Mouse (Mus musculus) hindbrain, embryonic 11.5 days (tissue): ENCODE results near the gene Syt5. TPM values are rescaled to one million over a fixed set of nuclear protein-coding genes. Genes with fewer than 3 reads are reported as not detected.

Experiments used
- ATAC-seq: fragments of 200-750 bp; cut with Nextera tagmentation; 2 replicates; pipeline ENCODE4 v1.8.0; 2017; ENCODE audit warnings: mild to moderate bottlenecking, moderate TSS enrichment, moderate library complexity; ENCODE audit not compliant: low FRiP score
- DNase-seq: peaks from one replicate; pipeline ENCODE4 v3.0.0-alpha.2; 2015; ENCODE audit warnings: low spot score
- H3K27ac ChIP-seq: fragments of 300-500 bp; sonication (generic); 2 replicates; pipeline ENCODE4 v1.5.1; 2014; ENCODE audit warnings: mild to moderate bottlenecking, low read depth, low read length
- H3K27me3 ChIP-seq: fragments of 300-500 bp; sonication (generic); 2 replicates; pipeline ENCODE4 v1.6.1; 2014; ENCODE audit warnings: mild to moderate bottlenecking, low read length, moderate library complexity, mixed read lengths; ENCODE audit not compliant: control insufficient read depth, insufficient read depth
- H3K36me3 ChIP-seq: fragments of 300-500 bp; sonication (generic); 2 replicates; pipeline ENCODE4 v1.6.1; 2014; ENCODE audit warnings: mild to moderate bottlenecking, low read length, moderate library complexity, mixed read lengths; ENCODE audit not compliant: control insufficient read depth, insufficient read depth
- H3K4me1 ChIP-seq: fragments of 300-500 bp; sonication (generic); replicated peaks from 2 replicates; pipeline ENCODE4 v1.6.1; 2014; ENCODE audit warnings: low read length, mixed read lengths; ENCODE audit not compliant: control insufficient read depth, insufficient read depth
- H3K4me2 ChIP-seq: fragments of 300-500 bp; sonication (generic); replicated peaks from 2 replicates; pipeline ENCODE4 v1.6.1; 2014; ENCODE audit warnings: mild to moderate bottlenecking, low read depth, low read length
- H3K4me3 ChIP-seq: fragments of 300-500 bp; sonication (generic); 2 replicates; pipeline ENCODE4 v1.5.1; 2014; ENCODE audit warnings: low read depth, low read length
- H3K9ac ChIP-seq: fragments of 300-500 bp; sonication (generic); 2 replicates; pipeline ENCODE4 v1.6.1; 2014; ENCODE audit warnings: low read depth, low read length
- H3K9me3 ChIP-seq: fragments of 300-500 bp; sonication (generic); 2 replicates; pipeline ENCODE4 v1.6.1; 2016; ENCODE audit warnings: low read length; ENCODE audit not compliant: control insufficient read depth
- WGBS: fragments of 180-500 bp; shearing (Covaris S2); extraction: QIAGEN DNeasy Blood & Tissue Kit; methylation state at CpG from one replicate; pipeline ENCODE4 v1.1.7; 2014; 5-methylcytosine and 5-hydroxymethylcytosine counted together
- polyA plus RNA-seq: library from polyadenylated mRNA; unstranded; fragments of >200 nt; fragmentation: Nextera tagmentation; extraction: Ambion mirVana; gene quantifications from 2 replicates; pipeline ENCODE4 v1.2.1, GENCODE M21; 2014

Syt5 gene
- polyA plus RNA-seq, 1 experiment from 2014 or later = 14.3 TPM

DNA sequence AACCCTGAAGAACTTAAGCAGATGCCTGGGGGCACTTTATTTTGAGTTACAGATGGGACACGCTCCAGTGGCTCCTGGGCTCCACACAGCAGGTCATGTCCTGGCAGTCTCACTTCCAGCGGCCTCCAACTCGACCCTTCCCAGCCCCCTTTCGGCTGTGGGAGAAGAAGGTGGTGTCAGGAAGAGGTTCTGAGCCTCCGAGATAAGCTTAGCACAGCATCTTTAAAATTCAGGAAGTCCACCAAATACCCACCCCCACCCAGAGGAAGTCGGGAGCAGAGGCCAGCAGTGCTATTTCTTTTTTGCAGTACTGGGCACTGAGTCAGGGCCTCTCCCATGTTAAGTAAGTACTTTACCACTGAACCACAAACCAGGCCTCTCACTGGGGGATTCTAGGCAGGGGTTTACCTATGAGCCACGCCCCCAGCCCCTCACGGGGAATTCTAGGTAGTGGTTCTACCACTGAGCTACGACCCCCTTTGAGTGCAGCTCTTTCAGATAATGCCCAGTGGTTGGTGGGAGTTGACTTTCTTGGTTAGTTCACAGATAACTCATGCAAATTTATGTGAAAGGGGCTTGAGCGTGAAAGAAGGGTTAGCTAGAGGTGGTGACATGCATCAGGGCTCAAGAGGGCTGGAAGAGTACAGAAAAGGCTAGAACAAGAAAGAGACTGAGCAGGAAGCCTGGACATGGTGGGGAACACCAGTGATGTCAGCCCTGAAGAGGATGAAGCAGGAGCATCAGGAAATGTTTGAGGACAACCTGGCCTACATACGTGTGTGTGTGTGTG lies 42.5 kb downstream of the Syt5 start:
- Histone ChIP-seq H3K4me3 (no peak overlapping the region), H3K27ac (no peak overlapping the region), H3K4me1 (no peaks in the 10 kb centered on the region), H3K9me3 (no peaks in the 10 kb centered on the region), H3K36me3 (no peaks in the 10 kb centered on the region), H3K27me3 (no peaks in the 10 kb centered on the region), H3K4me2 (no peak overlapping the region), H3K9ac (no peak overlapping the region)
- WGBS = 59% methylated on average over 11 of the region's 11 CpGs
- ATAC-seq = no peak
- no peak for DNase-seq

DNA sequence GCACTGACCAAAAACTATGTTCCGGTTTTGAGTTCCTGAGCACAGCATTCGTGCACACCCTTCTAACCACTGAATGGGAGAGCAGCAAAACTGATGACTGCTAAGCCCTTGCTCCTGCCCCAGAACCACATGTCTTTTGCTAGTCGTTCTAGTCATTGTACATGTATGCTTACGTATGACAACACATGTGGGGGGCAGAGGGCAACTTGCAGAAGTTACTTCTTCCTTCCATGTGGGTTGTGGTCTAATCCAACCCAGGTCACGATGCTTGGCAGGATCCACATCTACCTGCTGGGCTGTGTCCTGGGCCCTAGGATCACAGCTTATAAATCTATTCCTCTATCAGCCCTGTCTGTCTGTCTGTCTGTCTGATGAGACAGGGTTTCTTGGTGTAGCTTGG lies 43.5 kb downstream of the Syt5 start:
- Histone ChIP-seq H3K27ac (no peak overlapping the region), H3K4me3 (no peak overlapping the region)

DNA sequence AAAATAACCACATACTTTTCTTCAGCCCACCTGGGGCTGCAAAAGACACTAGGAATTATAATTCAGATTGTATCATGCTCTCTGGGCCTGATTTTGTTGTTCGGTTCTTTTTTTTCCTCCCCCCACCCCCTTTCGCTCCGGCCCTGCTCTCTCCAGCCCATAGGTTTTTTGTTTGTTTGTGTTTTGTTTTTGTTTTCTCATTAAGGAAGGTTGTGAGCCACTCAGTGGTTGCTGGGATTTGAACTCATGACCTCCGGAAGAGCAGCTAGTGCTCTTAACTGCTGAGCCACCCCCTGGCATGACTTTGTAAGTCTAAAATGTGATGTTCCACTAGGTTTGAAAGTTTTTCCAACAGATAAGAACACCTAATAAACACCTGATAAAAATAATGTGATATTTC lies 44.2 kb downstream of the Syt5 start:
- Histone ChIP-seq H3K4me2 (no peak overlapping the region), H3K36me3 (no peaks in the 10 kb centered on the region), H3K9me3 (no peaks in the 10 kb centered on the region), H3K27ac (no peak overlapping the region), H3K4me3 (no peak overlapping the region), H3K4me1 (peaks cover 9% of the 10 kb centered on the region), H3K27me3 (no peaks in the 10 kb centered on the region), H3K9ac (no peak overlapping the region)
- DNase-seq (no peak), ATAC-seq (no peak)
- WGBS = 75% methylated on average over 4 of the region's 4 CpGs

More for the DNA sequence above, 43.5 kb downstream of the Syt5 start:
- H3K9me3 ChIP-seq = no peaks in the 10 kb centered on the region
- H3K9ac ChIP-seq = no peak overlapping the region
- WGBS = 92% methylated on average over 5 of the region's 5 CpGs
- no peaks in the 10 kb centered on the region for H3K27me3 ChIP-seq
- DNase-seq = no peak
- no peaks in the 10 kb centered on the region for H3K36me3 ChIP-seq
- H3K4me1 ChIP-seq = peaks cover 8% of the 10 kb centered on the region
- H3K4me2 ChIP-seq = no peak overlapping the region
- ATAC-seq = no peak

DNA sequence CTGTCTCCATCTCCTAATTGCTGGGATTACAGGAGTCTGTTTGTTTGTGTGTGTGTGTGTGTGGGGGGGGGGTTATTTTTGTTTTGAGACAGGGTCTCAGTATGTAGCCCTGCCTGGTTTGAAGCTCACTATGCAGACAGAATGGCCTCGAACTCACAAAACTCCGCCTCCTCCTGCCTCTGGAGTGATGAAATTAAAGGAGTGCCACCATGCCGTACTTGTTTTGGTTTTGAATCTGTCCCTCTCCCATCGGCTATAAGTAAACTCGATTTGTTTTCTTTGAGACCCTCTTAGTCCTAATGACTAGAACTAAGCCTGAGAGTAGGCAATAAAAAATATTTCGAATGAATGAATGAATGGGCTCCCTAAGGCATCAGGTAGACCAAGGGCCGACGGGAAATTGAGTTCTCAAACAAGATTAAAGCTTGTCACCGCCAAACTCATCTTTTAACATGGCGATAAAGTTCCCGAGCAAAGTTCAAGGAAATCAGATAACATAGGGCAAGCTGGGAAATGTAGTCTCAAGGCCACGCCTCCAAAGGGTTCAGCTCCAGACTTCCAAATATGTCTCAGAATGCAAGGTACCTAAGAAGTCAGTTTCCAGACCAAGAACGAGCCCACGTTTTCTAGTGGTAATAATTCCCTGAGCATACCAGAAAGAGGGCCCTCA lies 44.8 kb downstream of the Syt5 start:
- ATAC-seq = peak; percentile 22; the same call in 1 of the 2 replicates
- peak overlapping the region; percentile 17; the same call in 1 of the 2 replicates for H3K9ac ChIP-seq
- H3K4me2 ChIP-seq = peak overlapping the region; percentile 50
- H3K4me3 ChIP-seq = peak overlapping the region; percentile 71
- no peaks in the 10 kb centered on the region for H3K27me3 ChIP-seq
- H3K9me3 ChIP-seq = no peaks in the 10 kb centered on the region
- H3K27ac ChIP-seq = no peak overlapping the region
- H3K36me3 ChIP-seq = no peaks in the 10 kb centered on the region
- WGBS = 10% methylated on average over 14 of the region's 14 CpGs
- peaks cover 9% of the 10 kb centered on the region for H3K4me1 ChIP-seq
- DNase-seq = peak; percentile 47

DNA sequence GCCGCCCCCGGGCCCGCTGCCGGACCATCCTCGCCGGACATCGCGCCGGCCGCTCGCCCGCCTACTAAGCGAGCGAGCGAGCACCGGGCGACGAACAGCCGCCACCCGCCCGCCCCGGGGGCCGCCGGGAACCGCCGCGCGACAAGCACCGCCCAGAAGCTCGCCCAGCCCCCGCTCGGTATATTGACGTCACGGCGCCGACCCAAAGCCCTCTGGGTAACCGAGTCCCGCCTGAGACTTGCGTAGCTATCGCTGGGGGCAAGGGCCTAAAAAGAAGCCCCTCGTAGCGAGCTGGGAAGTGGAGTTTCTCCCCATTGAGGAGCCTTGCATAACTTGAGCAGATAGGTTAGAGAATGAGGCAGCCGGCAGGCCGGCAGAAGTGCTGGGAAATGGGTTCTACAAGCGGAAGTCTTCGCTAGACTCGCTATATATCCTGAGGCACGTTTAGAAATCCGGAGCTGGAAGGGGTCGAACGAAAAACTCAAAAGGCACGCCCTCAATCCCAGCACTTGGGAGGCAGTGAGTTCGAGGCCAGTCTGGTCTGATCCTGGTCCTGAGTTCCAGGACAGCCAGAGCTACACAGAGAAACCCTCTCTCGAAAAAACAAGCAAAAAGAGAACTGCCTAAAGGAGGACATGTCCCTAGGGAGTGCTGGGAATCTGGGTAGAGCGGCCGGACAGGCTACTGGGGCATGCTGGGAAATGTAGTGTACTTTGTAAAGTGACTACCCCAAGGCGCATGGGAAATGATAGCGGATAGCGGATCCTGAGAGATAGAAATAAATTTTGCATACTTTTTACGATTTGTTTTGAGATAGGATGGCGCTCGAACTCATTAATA lies 45.6 kb downstream of the Syt5 start, which contains the start of gene Ppp1r12c:
TSS of gene Ppp1r12c (minus strand) at position 123 of the 840 bp plus-strand sequence.
- H3K36me3 ChIP-seq = no peaks in the 10 kb centered on the region
- H3K27me3 ChIP-seq = no peaks in the 10 kb centered on the region
- peak within 1 kb of the TSS; percentile 71 for H3K4me3 ChIP-seq
- peak; percentile 93 for DNase-seq
- WGBS = under 1% methylated on average over 39 of the region's 62 CpGs
- H3K4me2 ChIP-seq = peak within 1 kb of the TSS; percentile 50
- H3K27ac ChIP-seq = peak within 1 kb of the TSS; percentile 76
- no peaks in the 10 kb centered on the region for H3K9me3 ChIP-seq
- H3K9ac ChIP-seq = peak within 1 kb of the TSS; percentile 86
- H3K4me1 ChIP-seq = peaks cover 9% of the 10 kb centered on the region
- peak; percentile 93 for ATAC-seq

DNA sequence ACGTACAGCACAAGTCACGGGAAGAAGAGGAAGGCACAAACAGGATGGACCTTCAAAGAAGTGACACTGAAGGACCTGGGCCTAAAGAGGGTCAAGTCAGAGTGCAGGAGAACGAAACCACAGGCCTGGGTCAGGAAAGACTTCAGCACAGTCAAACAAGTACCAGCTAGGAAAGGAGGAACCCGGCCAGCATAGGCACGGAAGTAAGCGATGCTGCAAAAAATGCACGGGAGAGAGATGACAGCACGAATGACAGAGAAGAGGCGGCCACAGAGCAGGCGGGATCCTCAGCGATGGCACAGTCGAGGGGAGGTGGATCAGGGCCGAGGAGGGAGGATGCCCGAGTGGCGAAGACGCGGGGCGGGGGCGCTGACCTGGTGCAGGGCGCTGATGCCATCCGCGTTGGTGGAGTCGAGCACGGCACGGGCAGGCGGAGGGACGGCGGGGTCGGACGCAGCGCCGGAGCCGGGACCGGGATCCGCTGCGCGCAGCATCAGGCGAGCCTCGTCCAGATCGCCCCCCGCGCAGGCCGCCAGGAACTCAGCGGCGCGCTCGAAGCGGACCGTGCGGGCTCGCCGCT lies 46.4 kb downstream of the Syt5 start:
- Histone ChIP-seq H3K27ac (peak overlapping the region; percentile 76), H3K9ac (peak overlapping the region; percentile 86), H3K36me3 (no peaks in the 10 kb centered on the region), H3K4me2 (peak overlapping the region; percentile 50), H3K4me1 (peaks cover 9% of the 10 kb centered on the region), H3K4me3 (peak overlapping the region; percentile 71), H3K9me3 (no peaks in the 10 kb centered on the region), H3K27me3 (no peaks in the 10 kb centered on the region)
- DNase-seq (peak; percentile 54), ATAC-seq (peak; percentile 37)
- under 1% methylated on average over 41 of the region's 52 CpGs for WGBS

DNA sequence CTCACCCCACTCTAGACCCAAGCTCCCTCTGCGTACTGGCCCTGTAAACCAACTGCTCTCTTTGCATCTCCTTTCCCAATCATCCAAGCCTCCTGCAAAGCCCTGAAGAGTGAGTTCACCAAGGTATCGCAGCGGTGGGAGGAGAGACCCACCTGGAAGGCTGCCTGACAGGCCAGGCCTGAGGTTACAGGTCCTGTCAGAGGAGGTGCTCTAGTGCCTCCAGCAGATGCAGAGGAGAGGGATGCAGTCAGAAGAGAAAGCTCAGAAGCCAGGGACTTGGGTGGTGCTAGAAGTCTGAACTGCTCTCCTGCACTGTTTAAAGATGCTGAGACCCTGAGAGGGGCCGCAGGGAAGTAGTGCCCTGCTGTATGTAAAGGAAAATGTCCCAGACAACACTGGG lies 48.3 kb downstream of the Syt5 start:
- no peak for ATAC-seq
- H3K36me3 ChIP-seq = peaks cover 2% of the 10 kb centered on the region; the same call in 1 of the 2 replicates
- H3K9me3 ChIP-seq = no peaks in the 10 kb centered on the region
- 0 out of 2 replicates have a peak overlapping the region, but pooled peaks have one; percentile 6 for H3K4me2 ChIP-seq
- 89% methylated on average over 4 of the region's 4 CpGs for WGBS
- no peak for DNase-seq
- H3K27me3 ChIP-seq = no peaks in the 10 kb centered on the region
- 0 out of 2 replicates have a peak overlapping the region, but pooled peaks have one; percentile 20 for H3K9ac ChIP-seq
- peaks cover 9% of the 10 kb centered on the region for H3K4me1 ChIP-seq
- H3K4me3 ChIP-seq = no peak overlapping the region
- no peak overlapping the region for H3K27ac ChIP-seq

DNA sequence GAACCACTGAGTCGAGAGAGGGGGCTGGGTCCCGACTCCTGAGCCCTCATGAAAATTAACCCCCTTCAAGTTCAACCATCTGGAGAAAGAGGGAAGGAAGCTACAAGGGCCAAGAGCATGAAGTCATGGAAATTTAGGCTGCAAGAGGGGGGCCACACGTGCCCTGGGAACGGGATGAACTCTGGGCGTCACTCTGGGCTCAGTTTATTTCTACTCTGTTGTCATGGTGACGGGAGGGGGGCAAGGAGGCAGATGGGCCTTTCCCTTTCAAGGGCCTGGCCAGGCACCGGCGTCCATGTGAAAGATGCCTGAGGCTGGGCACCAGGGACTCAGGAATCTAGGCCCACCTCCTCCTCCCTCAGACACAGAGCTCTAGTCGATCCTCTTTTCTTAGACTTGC lies 49.1 kb downstream of the Syt5 start:
- ATAC-seq (peak; percentile 61), DNase-seq (peak; percentile 77)
- Histone ChIP-seq H3K27ac (no peak overlapping the region), H3K9ac (no peak overlapping the region), H3K4me1 (peaks cover 9% of the 10 kb centered on the region), H3K9me3 (no peaks in the 10 kb centered on the region), H3K27me3 (no peaks in the 10 kb centered on the region), H3K36me3 (peaks cover 2% of the 10 kb centered on the region; the same call in 1 of the 2 replicates), H3K4me2 (no peak overlapping the region), H3K4me3 (no peak overlapping the region)
- 24% methylated on average over 9 of the region's 9 CpGs for WGBS
